30 mouse cellular contexts compared by ENCODE assay signal in genomic region chr7:134229899-134230298, GRCm38 (mm10). TPM values are rescaled to one million over a fixed set of nuclear protein-coding genes. Genes with fewer than 3 reads are reported as not detected.
DNase-seq lines count a peak whose midpoint lies in the region; ATAC-seq and TF ChIP-seq lines count a peak whose summit lies in the region.
"Had no signal": no experiment of that assay in that cellular context is flagged by ENCODE, and none has a peak within 500 bp of the region (broad histone marks: within the 10 kb centered on the region; RNA-seq: fewer than 3 reads in every experiment).

No protein-coding gene starts in this region.

- H3K4me3 ChIP-seq in heart, embryonic 12.5 days: no peak overlapping the region
- H3K4me3 ChIP-seq in lung, embryonic 16.5 days (ENCODE audit: low read length): no peak overlapping the region
- H3K4me3 ChIP-seq in lung, postnatal 0 days (ENCODE audit: low read depth, low read length): no peak overlapping the region
- H3K4me3 ChIP-seq: embryonic facial prominence, embryonic 10.5 days; embryonic facial prominence, embryonic 15.5 days; hindbrain, embryonic 15.5 days; left cerebral cortex, adult 2 months; limb, embryonic 12.5 days; midbrain, embryonic 10.5 days; midbrain, embryonic 15.5 days; stomach, embryonic 15.5 days had no signal

- peak overlapping the region; percentile 31; the same call in 1 of the 2 replicates for H3K27ac ChIP-seq in heart, embryonic 12.5 days (ENCODE audit: poor library complexity, severe bottlenecking)
- H3K27ac ChIP-seq in lung, embryonic 16.5 days (ENCODE audit: low read length): peak overlapping the region; percentile 13; the same call in 1 of the 2 replicates
- H3K27ac ChIP-seq in lung, postnatal 0 days (ENCODE audit: low read length): no peak overlapping the region
- H3K27ac ChIP-seq: embryonic facial prominence, embryonic 10.5 days; embryonic facial prominence, embryonic 15.5 days; hindbrain, embryonic 15.5 days; left cerebral cortex, adult 2 months; limb, embryonic 12.5 days; liver, embryonic 14.5 days; midbrain, embryonic 10.5 days; midbrain, embryonic 15.5 days; stomach, embryonic 15.5 days had no signal

- TF ChIP-seq EP300 in lung, postnatal 0 days (IDR thresholded peaks at IDR 0.05): no peak

- no peak; the same call in 1 of the 2 replicates for ATAC-seq in heart, embryonic 12.5 days (ENCODE audit: insufficient number of reproducible peaks, low FRiP score)
- no peak for ATAC-seq in lung, embryonic 16.5 days (ENCODE audit: low read depth)
- ATAC-seq in lung, postnatal 0 days: no peak
- no peak for ATAC-seq in erythroid progenitor cell, adult 5-6 weeks (replicated peaks; ENCODE audit: low FRiP score, poor library complexity, severe bottlenecking)
- ATAC-seq: forebrain, embryonic 14.5 days; inflammation-experienced regulatory T-cells, adult 6 months; midbrain, embryonic 15.5 days; Patski had no signal

- H3K9ac ChIP-seq in heart, embryonic 12.5 days: no peak overlapping the region
- no peak overlapping the region for H3K9ac ChIP-seq in lung, embryonic 16.5 days (ENCODE audit: low read length)
- no peak overlapping the region for H3K9ac ChIP-seq in lung, postnatal 0 days (replicated peaks; ENCODE audit: low read depth)
- H3K9ac ChIP-seq: embryonic facial prominence, embryonic 15.5 days; hindbrain, embryonic 15.5 days; limb, embryonic 12.5 days; liver, embryonic 14.5 days; midbrain, embryonic 15.5 days; stomach, embryonic 15.5 days had no signal

- no peaks in the 10 kb centered on the region for H3K36me3 ChIP-seq in heart, embryonic 12.5 days
- no peaks in the 10 kb centered on the region for H3K36me3 ChIP-seq in lung, embryonic 16.5 days (ENCODE audit: control insufficient read depth, insufficient read depth, low read length)
- no peaks in the 10 kb centered on the region for H3K36me3 ChIP-seq in lung, postnatal 0 days (ENCODE audit: insufficient read depth, low read length)
- H3K36me3 ChIP-seq: embryonic facial prominence, embryonic 10.5 days; embryonic facial prominence, embryonic 15.5 days; hindbrain, embryonic 15.5 days; limb, embryonic 12.5 days; midbrain, embryonic 10.5 days; midbrain, embryonic 15.5 days; stomach, embryonic 15.5 days had no signal

- no peaks in the 10 kb centered on the region for H3K9me3 ChIP-seq in heart, embryonic 12.5 days (replicated peaks)
- no peaks in the 10 kb centered on the region for H3K9me3 ChIP-seq in lung, embryonic 16.5 days (ENCODE audit: control insufficient read depth, low read length)
- no peaks in the 10 kb centered on the region for H3K9me3 ChIP-seq in lung, postnatal 0 days (ENCODE audit: low read length)
- H3K9me3 ChIP-seq: embryonic facial prominence, embryonic 10.5 days; embryonic facial prominence, embryonic 15.5 days; hindbrain, embryonic 15.5 days; limb, embryonic 12.5 days; midbrain, embryonic 10.5 days; midbrain, embryonic 15.5 days; stomach, embryonic 15.5 days had no signal

- peaks cover 28% of the 10 kb centered on the region for H3K4me1 ChIP-seq in heart, embryonic 12.5 days (replicated peaks)
- H3K4me1 ChIP-seq in lung, embryonic 16.5 days (replicated peaks; ENCODE audit: control insufficient read depth, insufficient read depth, low read length): peaks cover 33% of the 10 kb centered on the region
- H3K4me1 ChIP-seq in lung, postnatal 0 days (ENCODE audit: insufficient read depth, low read depth, low read length): peaks cover 19% of the 10 kb centered on the region; the same call in 1 of the 2 replicates

- TF ChIP-seq CTCF in lung, postnatal 0 days (IDR thresholded peaks at IDR 0.05): no peak

- DNase-seq in heart, adult 8-10 months (ENCODE audit: low spot score): no peak
- peak; percentile 24 for DNase-seq in kidney, postnatal 10 days
- no peak for DNase-seq in kidney, adult 11 months
- no peak for DNase-seq in lung, postnatal 0 days (ENCODE audit: low spot score)
- DNase-seq: adrenal gland, postnatal 10 days; cerebellum, adult 8-10 months; cerebellum, postnatal 25 days; gastrocnemius, postnatal 14 days; heart, postnatal 4 days; kidney, adult 18-20 months; lung, postnatal 14 days; right cerebral cortex, postnatal 25 days; thymus, postnatal 14 days had no signal

- no peak overlapping the region for H3K4me2 ChIP-seq in heart, embryonic 12.5 days
- H3K4me2 ChIP-seq in lung, embryonic 16.5 days (ENCODE audit: low read depth, low read length): no peak overlapping the region
- H3K4me2 ChIP-seq in lung, postnatal 0 days (replicated peaks; ENCODE audit: low read depth, low read length): no peak overlapping the region
- H3K4me2 ChIP-seq: embryonic facial prominence, embryonic 15.5 days; hindbrain, embryonic 15.5 days; limb, embryonic 12.5 days; midbrain, embryonic 15.5 days; stomach, embryonic 15.5 days had no signal

- WGBS in heart, embryonic 12.5 days: 35% methylated on average over 2 of the region's 2 CpGs
- WGBS in lung, embryonic 16.5 days: 37% methylated on average over 2 of the region's 2 CpGs
- 33% methylated on average over 2 of the region's 2 CpGs for WGBS in lung, postnatal 0 days

- peaks cover 13% of the 10 kb centered on the region for H3K27me3 ChIP-seq in heart, embryonic 12.5 days (replicated peaks)
- H3K27me3 ChIP-seq in lung, embryonic 16.5 days (ENCODE audit: control insufficient read depth, insufficient read depth, low read depth, low read length): no peaks in the 10 kb centered on the region
- no peaks in the 10 kb centered on the region for H3K27me3 ChIP-seq in lung, postnatal 0 days (replicated peaks; ENCODE audit: insufficient read depth, low read length)
- H3K27me3 ChIP-seq: Patski had no signal

RNA-seq across cellular contexts. Expression of gene Adam12, which starts 2.0 kb away (rescaled TPM):
- 3.9 and 4.6 TPM in 2 replicates for polyA plus RNA-seq in heart, embryonic 12.5 days (2016; fragmentation: Nextera tagmentation; extraction: Ambion mirVana)
- total RNA-seq in heart, adult 8-10 months (2022): under 1 TPM; 0.31 to 0.37 (median 0.34) TPM
- polyA plus RNA-seq in lung, embryonic 16.5 days (2015; fragmentation: Nextera tagmentation; extraction: Ambion mirVana): 15.3 and 15.7 TPM in 2 replicates
- 2.5 and 2.6 TPM in 2 replicates for polyA plus RNA-seq in lung, postnatal 0 days (2015; fragmentation: Nextera tagmentation; extraction: Ambion mirVana)
- total RNA-seq in erythroid progenitor cell, adult 5-6 weeks (2015; ENCODE audit: low replicate concordance): not detected in 2 replicates
- 0.90 TPM in 1 of 2 replicates, not detected in the other for total RNA-seq in erythroid progenitor cell, adult 5-6 weeks (2017; ENCODE audit: low replicate concordance)
- total RNA-seq: granulocyte monocyte progenitor cell, adult 5-6 weeks; MEL had no signal
